Comparison of ENCODE assay signal across 8 mouse cellular contexts in the genomic region with DNA sequence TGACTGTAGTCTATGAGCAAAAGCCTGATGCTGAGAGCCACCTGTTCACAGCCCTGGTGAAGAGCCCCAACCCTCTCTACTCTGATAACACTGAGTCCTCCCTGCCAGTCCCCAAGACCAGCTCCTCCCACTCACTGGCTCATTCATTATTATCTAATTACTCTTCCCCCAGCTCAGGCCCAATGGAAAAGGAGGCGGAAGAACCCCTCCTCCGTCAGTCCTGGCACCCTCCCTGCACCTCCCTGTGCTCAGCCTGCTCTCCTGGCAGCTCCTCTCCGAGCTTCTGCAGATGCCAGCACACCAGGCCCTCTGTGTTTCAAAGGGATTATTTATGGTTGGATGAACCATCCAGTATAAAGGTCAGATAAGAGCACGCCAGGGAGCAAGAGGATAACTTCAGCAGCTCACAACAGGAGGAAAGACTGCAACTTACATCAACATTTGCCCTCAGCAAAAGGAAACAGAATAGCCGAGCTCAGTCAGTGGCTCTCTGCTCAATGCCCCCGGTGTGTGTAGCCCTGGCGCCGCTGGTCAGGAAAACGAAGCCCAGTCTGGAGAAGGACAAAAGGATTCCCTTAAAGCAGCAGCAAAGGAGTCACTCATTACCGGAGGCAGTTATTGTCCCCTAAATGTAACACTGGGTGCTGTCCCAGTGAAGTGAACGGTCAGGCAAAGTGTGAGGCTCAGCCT. TPM values are rescaled to one million over a fixed set of nuclear protein-coding genes. Genes with fewer than 3 reads are reported as not detected.
DNase-seq lines count a peak whose midpoint lies in the region; ATAC-seq and TF ChIP-seq lines count a peak whose summit lies in the region.

No protein-coding gene starts in this region.

- no peak for TF ChIP-seq CTCF in left cerebral cortex, adult 2 months (IDR thresholded peaks at IDR 0.05)

- no peak overlapping the region for H3K4me2 ChIP-seq in neural tube, embryonic 11.5 days (ENCODE audit: low read depth)
- H3K4me2 ChIP-seq in intestine, embryonic 14.5 days (ENCODE audit: low read length), result no peak overlapping the region
- peak overlapping the region; percentile 25; the same call in 1 of the 2 replicates for H3K4me2 ChIP-seq in neural tube, embryonic 12.5 days (replicated peaks)

- H3K4me3 ChIP-seq in neural tube, embryonic 11.5 days (ENCODE audit: low read depth, low read length), result no peak overlapping the region
- H3K4me3 ChIP-seq in intestine, embryonic 14.5 days (ENCODE audit: low read depth, low read length), result no peak overlapping the region
- H3K4me3 ChIP-seq in left cerebral cortex, adult 2 months, result no peak overlapping the region
- H3K4me3 ChIP-seq in neural tube, embryonic 12.5 days, result no peak overlapping the region

- H3K27ac ChIP-seq in neural tube, embryonic 11.5 days (ENCODE audit: low read depth, low read length), result peak overlapping the region; percentile 49; the same call in 1 of the 2 replicates
- no peak overlapping the region for H3K27ac ChIP-seq in intestine, embryonic 14.5 days (ENCODE audit: low read depth)
- peak overlapping the region; percentile 89 for H3K27ac ChIP-seq in left cerebral cortex, adult 2 months
- no peak overlapping the region for H3K27ac ChIP-seq in neural tube, embryonic 12.5 days

- intact Hi-C loops in left cerebral cortex, adult 2 months (cut with DNase I), result no loop called here

- no peak for ATAC-seq in neural tube, embryonic 11.5 days (ENCODE audit: insufficient read depth, low FRiP score, low TSS enrichment)
- ATAC-seq in intestine, embryonic 14.5 days (replicated peaks; ENCODE audit: low FRiP score, low TSS enrichment, low read depth), result peak; percentile 67
- ATAC-seq in neural tube, embryonic 12.5 days (ENCODE audit: low FRiP score, low read depth), result peak; percentile 49; the same call in 1 of the 2 replicates

- H3K27me3 ChIP-seq in neural tube, embryonic 11.5 days (ENCODE audit: control insufficient read depth, insufficient read depth, low read length), result no peaks in the 10 kb centered on the region
- no peaks in the 10 kb centered on the region for H3K27me3 ChIP-seq in intestine, embryonic 14.5 days (replicated peaks; ENCODE audit: control insufficient read depth, insufficient read depth, low read length)
- no peaks in the 10 kb centered on the region for H3K27me3 ChIP-seq in neural tube, embryonic 12.5 days (replicated peaks)

- no peaks in the 10 kb centered on the region for H3K9me3 ChIP-seq in neural tube, embryonic 11.5 days (ENCODE audit: control insufficient read depth, low read length)
- H3K9me3 ChIP-seq in intestine, embryonic 14.5 days (ENCODE audit: control insufficient read depth, low read length), result no peaks in the 10 kb centered on the region
- no peaks in the 10 kb centered on the region for H3K9me3 ChIP-seq in neural tube, embryonic 12.5 days

- WGBS in neural tube, embryonic 11.5 days, result 16% methylated on average over 11 of the region's 11 CpGs
- 32% methylated on average over 11 of the region's 11 CpGs for WGBS in intestine, embryonic 14.5 days
- WGBS in neural tube, embryonic 12.5 days, result 11% methylated on average over 11 of the region's 11 CpGs

- H3K36me3 ChIP-seq in neural tube, embryonic 11.5 days (ENCODE audit: control insufficient read depth, insufficient read depth, low read length), result no peaks in the 10 kb centered on the region
- H3K36me3 ChIP-seq in intestine, embryonic 14.5 days (ENCODE audit: control insufficient read depth, insufficient read depth, low read length), result no peaks in the 10 kb centered on the region
- H3K36me3 ChIP-seq in neural tube, embryonic 12.5 days, result no peaks in the 10 kb centered on the region

- H3K9ac ChIP-seq in neural tube, embryonic 11.5 days (ENCODE audit: low read length), result no peak overlapping the region
- no peak overlapping the region for H3K9ac ChIP-seq in intestine, embryonic 14.5 days (ENCODE audit: low read length)
- no peak overlapping the region for H3K9ac ChIP-seq in neural tube, embryonic 12.5 days

- peaks cover 5% of the 10 kb centered on the region for H3K4me1 ChIP-seq in neural tube, embryonic 11.5 days (ENCODE audit: control insufficient read depth, insufficient read depth, low read length)
- 0 out of 2 replicates have a peak, but pooled peaks cover 9% of the 10 kb centered on the region for H3K4me1 ChIP-seq in intestine, embryonic 14.5 days (replicated peaks; ENCODE audit: control insufficient read depth, insufficient read depth, low read length)
- peaks cover 16% of the 10 kb centered on the region for H3K4me1 ChIP-seq in neural tube, embryonic 12.5 days

- no peak for DNase-seq in neural tube, embryonic 11.5 days (ENCODE audit: low spot score)
- DNase-seq in neural tube, embryonic 10.5 days (ENCODE audit: extremely low spot score, low spot score), result no peak
- peak; percentile 38 to 66 for DNase-seq in cerebellum, postnatal 4 days (ENCODE audit: low spot score in 2 of 2)
- peak; percentile 84 for DNase-seq in gonadal fat pad, adult 2 months (ENCODE audit: low read depth)
- no peak for DNase-seq in intestine, embryonic 14.5 days (ENCODE audit: low spot score)
- peak; percentile 56 to 71 for DNase-seq in left cerebral cortex, adult 2 months (ENCODE audit: extremely low spot score in 1 of 2, low spot score in 2 of 2)
- no peak for DNase-seq in spleen, postnatal 36 days (ENCODE audit: low spot score in 2 of 2)

RNA-seq across cellular contexts. Expression of a gene that starts 16.4 kb away (rescaled TPM):
- polyA plus RNA-seq in neural tube, embryonic 11.5 days (2014; fragmentation: Nextera tagmentation; extraction: Ambion mirVana), result 6.7 and 7.4 TPM in 2 replicates
- polyA plus RNA-seq in gonadal fat pad, adult 2 months (2012; rRNA removed), result 7.5 and 14.1 TPM in 2 replicates
- polyA plus RNA-seq in intestine, embryonic 14.5 days (2014; fragmentation: Nextera tagmentation; extraction: Ambion mirVana), result 9.2 and 9.7 TPM in 2 replicates
- 10 to 100 TPM; 69.0 to 83.6 TPM for total RNA-seq in left cerebral cortex, adult 2 months (2021)
- 8.5 and 9.9 TPM in 2 replicates for polyA plus RNA-seq in neural tube, embryonic 12.5 days (2016; fragmentation: Nextera tagmentation; extraction: Ambion mirVana)

Comparison
In these comparisons a context has a peak if more than half of its experiments do, and no peak if none do; other contexts are left out.
1. H3K27ac ChIP-seq: peak in neural tube, embryonic 11.5 days (single experiment) and left cerebral cortex, adult 2 months (single experiment); none in intestine, embryonic 14.5 days (single experiment) and neural tube, embryonic 12.5 days (single experiment).
2. DNase-seq: peak in cerebellum, postnatal 4 days (2 of 2), gonadal fat pad, adult 2 months (single experiment) and left cerebral cortex, adult 2 months (2 of 2); none in neural tube, embryonic 11.5 days (single experiment), neural tube, embryonic 10.5 days (single experiment), intestine, embryonic 14.5 days (single experiment) and spleen, postnatal 36 days (0 of 2).